Mouse (Mus musculus) testis, adult 2 months (tissue): ENCODE data around the gene Syt8.

Source experiments
- CTCF ChIP-seq: fragments of 200-500 bp; IDR thresholded peaks from 2 replicates; pipeline ENCODE4 v1.5.1; 2012; ENCODE audit warnings: low read depth, mild to moderate bottlenecking, inconsistent platforms, low read length, moderate library complexity; ENCODE audit not compliant: control insufficient read depth, insufficient read depth, insufficient replicate concordance
- POLR2A ChIP-seq: fragments of 200-500 bp; IDR thresholded peaks from 2 replicates; pipeline ENCODE4 v1.6.1; 2012; ENCODE audit warnings: low read depth, mild to moderate bottlenecking, inconsistent platforms, low read length, moderate library complexity; ENCODE audit not compliant: control insufficient read depth

- TF ChIP-seq CTCF (no peak), POLR2A (no peak)
Measured at GRCm38 (mm10) chr7:142418679-142419078, 16.0 kb upstream of the Syt8 start.
